Mouse (Mus musculus) embryonic facial prominence, embryonic 11.5 days (tissue): ENCODE data around the gene Nfatc2. TPM values are rescaled to one million over a fixed set of nuclear protein-coding genes. Genes with fewer than 3 reads are reported as not detected.

Experiments used
- ATAC-seq: fragments of 200-750 bp; cut with Nextera tagmentation; replicated peaks from 2 replicates; pipeline ENCODE4 v1.8.0; 2017; ENCODE audit warnings: low read depth; ENCODE audit not compliant: insufficient number of reproducible peaks, low FRiP score, low TSS enrichment
- DNase-seq: peaks from one replicate; pipeline ENCODE4 v3.0.0-alpha.2; 2015; ENCODE audit warnings: low spot score
- H3K27ac ChIP-seq: fragments of 300-500 bp; sonication (generic); replicated peaks from 2 replicates; pipeline ENCODE4 v1.5.1; 2014; ENCODE audit warnings: mild to moderate bottlenecking, low read depth, low read length, control low read depth
- H3K27me3 ChIP-seq: fragments of 300-500 bp; sonication (generic); 2 replicates; pipeline ENCODE4 v1.6.1; 2014; ENCODE audit warnings: mild to moderate bottlenecking, low read length, moderate library complexity, mixed read lengths; ENCODE audit not compliant: control insufficient read depth, insufficient read depth
- H3K36me3 ChIP-seq: fragments of 300-500 bp; sonication (generic); replicated peaks from 2 replicates; pipeline ENCODE4 v1.6.1; 2014; ENCODE audit warnings: low read depth, mild to moderate bottlenecking, low read length, moderate library complexity, mixed read lengths; ENCODE audit not compliant: control insufficient read depth, insufficient read depth
- H3K4me1 ChIP-seq: fragments of 300-500 bp; sonication (generic); 2 replicates; pipeline ENCODE4 v1.6.1; 2014; ENCODE audit warnings: low read length, mixed read lengths; ENCODE audit not compliant: control insufficient read depth, insufficient read depth
- H3K4me2 ChIP-seq: fragments of 300-500 bp; sonication (generic); 2 replicates; pipeline ENCODE4 v1.6.1; 2014; ENCODE audit warnings: low read depth, mild to moderate bottlenecking, control low read depth, low read length, moderate library complexity
- H3K4me3 ChIP-seq: fragments of 300-500 bp; sonication (generic); 2 replicates; pipeline ENCODE4 v1.5.1; 2014; ENCODE audit warnings: low read depth, low read length, control low read depth
- H3K9ac ChIP-seq: fragments of 300-500 bp; sonication (generic); replicated peaks from 2 replicates; pipeline ENCODE4 v1.6.1; 2014; ENCODE audit warnings: mild to moderate bottlenecking, control low read depth, low read length
- H3K9me3 ChIP-seq: fragments of 300-500 bp; sonication (generic); replicated peaks from 2 replicates; pipeline ENCODE4 v1.6.1; 2016; ENCODE audit warnings: mild to moderate bottlenecking, low read length, inconsistent platforms, mixed read lengths; ENCODE audit not compliant: control insufficient read depth
- WGBS: fragments of 180-500 bp; shearing (Covaris S2); extraction: QIAGEN DNeasy Blood & Tissue Kit; methylation state at CpG from one replicate; pipeline ENCODE4 v1.1.7; 2014; 5-methylcytosine and 5-hydroxymethylcytosine counted together
- polyA plus RNA-seq: library from polyadenylated mRNA; unstranded; fragments of >200 nt; fragmentation: Nextera tagmentation; extraction: Ambion mirVana; gene quantifications from 2 replicates; pipeline ENCODE4 v1.2.1, GENCODE M21; 2014

The Nfatc2 gene
- polyA plus RNA-seq, 1 experiment from 2014 or later = 0.87 TPM

GRCm38 (mm10) chr2:168508469-168509198, 92.8 kb downstream of the Nfatc2 start:
- Histone ChIP-seq H3K9ac (no peak overlapping the region), H3K4me1 (no peaks in the 10 kb centered on the region), H3K27ac (no peak overlapping the region), H3K9me3 (no peaks in the 10 kb centered on the region), H3K4me3 (no peak overlapping the region), H3K36me3 (no peaks in the 10 kb centered on the region), H3K4me2 (no peak overlapping the region), H3K27me3 (no peaks in the 10 kb centered on the region)
- ATAC-seq (no peak), DNase-seq (no peak)
- WGBS = 84% methylated on average over 13 of the region's 13 CpGs

DNA sequence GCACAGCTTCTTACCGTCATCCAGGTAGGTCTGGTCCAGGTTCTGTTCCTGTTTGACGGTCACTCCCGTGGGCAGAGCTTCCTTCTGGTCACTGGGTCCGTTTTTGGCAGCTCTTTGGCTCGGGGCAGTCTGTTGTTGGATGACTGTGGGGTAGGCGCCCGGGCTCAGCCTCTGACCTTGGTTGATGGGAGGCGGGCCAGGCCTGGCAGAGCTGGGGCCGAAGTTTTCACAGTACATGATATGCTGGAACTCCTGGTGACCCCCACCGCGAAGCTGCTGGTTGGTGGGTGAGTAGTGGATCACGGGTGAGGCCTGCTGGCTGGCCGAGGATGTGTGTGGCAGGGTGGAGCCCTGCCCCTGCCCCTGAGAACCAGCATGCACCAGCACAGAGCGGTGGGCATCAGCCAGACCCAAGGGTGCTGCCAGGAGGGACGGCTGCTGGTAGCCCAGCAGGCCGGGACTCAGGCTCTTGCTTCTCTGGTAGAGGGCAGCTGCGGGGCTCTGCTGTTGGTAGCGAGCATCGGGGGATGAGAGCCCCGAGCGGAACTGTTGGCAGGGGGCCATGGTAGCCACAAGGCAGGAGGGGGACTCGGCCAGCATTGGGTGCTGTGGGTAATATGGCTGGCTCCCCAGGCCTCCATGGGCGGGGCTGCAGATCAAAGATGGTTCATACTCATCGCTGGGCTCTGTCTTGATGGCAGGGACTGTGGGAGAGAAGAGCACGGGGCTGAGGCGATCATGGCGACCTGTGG, 96.8 kb downstream of the Nfatc2 start:
- ATAC-seq (no peak), DNase-seq (no peak)
- WGBS = 88% methylated on average over 27 of the region's 27 CpGs
- H3K4me2 ChIP-seq = no peak overlapping the region
- no peaks in the 10 kb centered on the region for H3K9me3 ChIP-seq
- H3K36me3 ChIP-seq = no peaks in the 10 kb centered on the region
- no peaks in the 10 kb centered on the region for H3K4me1 ChIP-seq
- no peak overlapping the region for H3K4me3 ChIP-seq
- no peak overlapping the region for H3K9ac ChIP-seq
- no peaks in the 10 kb centered on the region for H3K27me3 ChIP-seq
- H3K27ac ChIP-seq = no peak overlapping the region

DNA sequence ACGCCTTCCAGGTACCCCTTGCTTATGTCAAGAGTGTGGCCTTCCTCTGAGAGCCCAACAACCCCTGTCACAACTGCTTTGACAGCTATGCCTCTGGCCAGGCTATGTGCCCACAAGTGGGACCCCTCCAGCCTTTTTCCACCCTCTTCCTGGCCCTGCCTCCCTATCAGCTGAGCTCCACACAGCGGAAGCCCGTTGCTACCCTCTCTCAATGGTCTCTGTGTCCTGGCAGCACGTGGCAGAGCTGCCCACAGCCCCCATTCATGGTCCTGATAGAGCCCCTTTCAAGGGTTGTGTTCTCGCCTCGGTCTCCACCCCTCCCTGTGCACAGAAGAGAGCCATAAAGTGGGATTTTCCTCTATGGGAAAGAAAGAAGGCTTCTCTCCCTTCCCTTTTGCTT, 97.7 kb downstream of the Nfatc2 start:
- Histone ChIP-seq H3K9ac (no peak overlapping the region), H3K27me3 (no peaks in the 10 kb centered on the region), H3K9me3 (no peaks in the 10 kb centered on the region), H3K4me3 (no peak overlapping the region), H3K36me3 (no peaks in the 10 kb centered on the region), H3K27ac (no peak overlapping the region), H3K4me1 (no peaks in the 10 kb centered on the region), H3K4me2 (no peak overlapping the region)
- ATAC-seq (no peak), DNase-seq (no peak)
- WGBS = 72% methylated on average over 6 of the region's 6 CpGs

- no peaks in the 10 kb centered on the region for H3K36me3 ChIP-seq
- H3K9ac ChIP-seq = no peak overlapping the region
- H3K27ac ChIP-seq = no peak overlapping the region
- no peak for DNase-seq
- H3K9me3 ChIP-seq = no peaks in the 10 kb centered on the region
- WGBS = 86% methylated on average over 6 of the region's 6 CpGs
- H3K4me1 ChIP-seq = no peaks in the 10 kb centered on the region
- no peak overlapping the region for H3K4me3 ChIP-seq
- ATAC-seq = 0 out of 2 replicates have a peak, but pooled peaks have one; percentile 6
- H3K4me2 ChIP-seq = no peak overlapping the region
- no peaks in the 10 kb centered on the region for H3K27me3 ChIP-seq
Measured at GRCm38 (mm10) chr2:168500750-168501149, 100.7 kb downstream of the Nfatc2 start.

DNA sequence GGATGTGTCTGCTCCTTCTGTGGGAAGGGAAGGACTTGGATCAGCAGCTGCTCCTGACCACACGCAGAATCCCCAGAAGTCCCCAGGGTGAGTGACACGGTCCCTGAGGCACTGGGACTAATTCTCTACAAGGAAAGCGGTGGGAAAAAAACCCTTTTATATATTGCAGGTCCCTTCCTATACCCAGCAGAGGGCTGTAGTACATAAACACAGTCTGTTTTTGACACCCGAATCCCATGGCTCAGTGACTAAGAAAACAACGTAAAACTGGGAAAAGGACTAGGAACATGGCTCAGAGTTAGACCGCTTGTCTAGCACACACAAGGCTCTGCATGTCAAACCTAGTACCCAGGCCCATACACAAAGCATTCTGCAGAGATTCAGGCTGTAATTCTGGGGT, 101.2 kb downstream of the Nfatc2 start:
- Histone ChIP-seq H3K9ac (no peak overlapping the region), H3K36me3 (no peaks in the 10 kb centered on the region), H3K4me2 (no peak overlapping the region), H3K27me3 (no peaks in the 10 kb centered on the region), H3K27ac (no peak overlapping the region), H3K4me3 (no peak overlapping the region), H3K4me1 (no peaks in the 10 kb centered on the region), H3K9me3 (no peaks in the 10 kb centered on the region)
- ATAC-seq = no peak
- DNase-seq = no peak
- 64% methylated on average over 6 of the region's 6 CpGs for WGBS

- Histone ChIP-seq H3K4me1 (no peaks in the 10 kb centered on the region), H3K4me2 (no peak overlapping the region), H3K9ac (no peak overlapping the region), H3K4me3 (no peak overlapping the region), H3K9me3 (no peaks in the 10 kb centered on the region), H3K27ac (no peak overlapping the region), H3K36me3 (no peaks in the 10 kb centered on the region), H3K27me3 (no peaks in the 10 kb centered on the region)
- DNase-seq (no peak), ATAC-seq (no peak)
- WGBS = 63% methylated on average over 7 of the region's 7 CpGs
Measured at GRCm38 (mm10) chr2:168491791-168492190, 109.7 kb downstream of the Nfatc2 start.

GRCm38 (mm10) chr2:168489953-168490352, 111.5 kb downstream of the Nfatc2 start:
- Histone ChIP-seq H3K9me3 (no peaks in the 10 kb centered on the region), H3K4me3 (no peak overlapping the region), H3K4me2 (no peak overlapping the region), H3K4me1 (no peaks in the 10 kb centered on the region), H3K36me3 (no peaks in the 10 kb centered on the region), H3K27me3 (no peaks in the 10 kb centered on the region), H3K9ac (no peak overlapping the region), H3K27ac (no peak overlapping the region)
- no peak for ATAC-seq
- no peak for DNase-seq
- WGBS = 86% methylated on average over 13 of the region's 13 CpGs
